Mouse (Mus musculus) cerebellum, adult 2 months (tissue): ENCODE measurements around the gene Dlx4.

ENCODE experiments used
- CTCF ChIP-seq: fragments of 200-500 bp; IDR thresholded peaks from 2 replicates; pipeline ENCODE4 v1.5.1; 2011; ENCODE audit warnings: low read depth, mild to moderate bottlenecking, control low read depth, low read length, moderate library complexity, borderline replicate concordance; ENCODE audit not compliant: insufficient read depth
- POLR2A ChIP-seq: fragments of 200-500 bp; IDR thresholded peaks from 2 replicates; pipeline ENCODE4 v1.6.1; 2011; ENCODE audit warnings: low read length, control low read depth, borderline replicate concordance; ENCODE audit not compliant: insufficient read depth

- TF ChIP-seq CTCF: no peak
- no peak for TF ChIP-seq POLR2A
Measured at GRCm38 (mm10) chr11:95097889-95098288, 48.2 kb downstream of the Dlx4 start.
